Mouse (Mus musculus) C2C12 (cell line): ENCODE results near the gene Ngf. TPM values are rescaled to one million over a fixed set of nuclear protein-coding genes. Genes with fewer than 3 reads are reported as not detected.

ENCODE experiments used
- H3K27me3 ChIP-seq: one replicate; pipeline ENCODE4 v1.6.1; 2011; ENCODE audit not compliant: control insufficient read depth, insufficient read depth, insufficient read length
- H3K36me3 ChIP-seq: one replicate; pipeline ENCODE4 v1.6.1; 2011; ENCODE audit not compliant: control insufficient read depth, insufficient read depth
- H3K4me3 ChIP-seq: one replicate; pipeline ENCODE4 v1.5.1; 2011; ENCODE audit warnings: mild to moderate bottlenecking, control low read depth; ENCODE audit not compliant: poor library complexity, insufficient read depth, severe bottlenecking
- H3K79me2 ChIP-seq: one replicate; pipeline ENCODE4 v1.6.1; 2011; ENCODE audit not compliant: control insufficient read depth, insufficient read depth
- H3K79me3 ChIP-seq: one replicate; pipeline ENCODE4 v1.6.1; 2011; ENCODE audit warnings: low read depth, control low read depth
- H3ac ChIP-seq: one replicate; pipeline ENCODE3; 2011; ENCODE audit warnings: low read depth; ENCODE audit not compliant: control insufficient read depth, insufficient read length
- CEBPB ChIP-seq: IDR thresholded peaks from one replicate; pipeline ENCODE4 v1.6.1; 2011; ENCODE audit warnings: low read depth, mild to moderate bottlenecking, control low read depth, moderate library complexity
- CTCF ChIP-seq: IDR thresholded peaks from one replicate; pipeline ENCODE4 v1.5.1; 2011; ENCODE audit not compliant: control insufficient read depth, insufficient read depth, insufficient read length
- FOSL1 ChIP-seq: IDR thresholded peaks from one replicate; pipeline ENCODE4 v1.8.0; 2011; ENCODE audit warnings: mild to moderate bottlenecking, low read length; ENCODE audit not compliant: poor library complexity, insufficient read depth, severe bottlenecking
- MAX ChIP-seq: IDR thresholded peaks from one replicate; pipeline ENCODE4 v1.6.1; 2011; ENCODE audit warnings: mild to moderate bottlenecking, control low read depth
- MYOD1 ChIP-seq: IDR thresholded peaks from one replicate; pipeline ENCODE4 v1.6.1; 2011; ENCODE audit warnings: low read depth; ENCODE audit not compliant: control insufficient read depth, insufficient read length
- MYOG ChIP-seq: IDR thresholded peaks from one replicate; pipeline ENCODE4 v1.6.1; 2011; ENCODE audit not compliant: control insufficient read depth, insufficient read length; ENCODE audit errors: extremely low read depth
- USF1 ChIP-seq: IDR thresholded peaks from one replicate; pipeline ENCODE4 v1.6.1; 2011; ENCODE audit warnings: low read depth, mild to moderate bottlenecking, control low read depth, moderate library complexity
- polyA plus RNA-seq: library from polyadenylated mRNA; unstranded; fragments of >200 nt; fragmentation: generic; extraction: Trizol; gene quantifications from one replicate; pipeline ENCODE4 v1.2.1, GENCODE M21; 2012; ENCODE audit warnings: missing spikeins

Gene Ngf
- polyA plus RNA-seq, 1 experiment = 115 TPM

- Histone ChIP-seq H3K79me3 (no peaks in the 10 kb centered on the region), H3K79me2 (no peaks in the 10 kb centered on the region), H3K4me3 (no peak overlapping the region), H3K36me3 (no peaks in the 10 kb centered on the region), H3K27me3 (no peaks in the 10 kb centered on the region), H3ac (no peak overlapping the region)
- TF ChIP-seq MYOD1 (no peak), USF1 (no peak), MYOG (no peak), MAX (no peak), CEBPB (no peak), FOSL1 (no peak), CTCF (no peak)
Observed at GRCm38 (mm10) chr3:102460986-102461385, 8.7 kb upstream of the Ngf start.

DNA sequence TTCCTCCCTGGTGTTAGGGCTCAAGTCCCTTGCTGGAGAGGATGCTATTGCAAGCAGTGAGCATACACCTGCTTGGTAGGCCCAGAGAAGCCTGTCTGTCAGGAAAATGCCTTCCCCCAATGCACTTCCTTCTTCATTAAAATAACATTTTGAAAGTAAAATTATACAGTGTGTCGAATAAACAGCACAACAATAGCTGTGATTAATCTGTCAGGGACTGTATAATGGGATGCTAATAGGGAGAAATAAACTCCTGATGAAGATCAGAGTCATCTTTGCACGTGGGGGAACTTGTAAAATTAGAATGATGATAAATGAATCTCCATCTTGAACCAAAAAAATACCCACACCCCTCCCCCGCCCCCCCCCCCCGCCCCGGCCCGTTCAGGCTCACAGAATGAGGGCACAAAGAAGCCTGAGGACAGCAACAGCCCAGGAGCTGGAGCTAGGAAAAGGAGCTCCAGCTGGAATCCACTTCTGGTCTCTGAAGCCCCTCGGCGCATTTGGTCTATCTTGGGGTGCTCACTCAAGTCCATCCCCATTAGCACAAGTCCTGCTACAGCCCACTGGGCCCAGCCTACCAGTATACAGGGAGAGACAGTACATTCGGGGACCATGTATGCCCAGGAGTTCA lies 6.9 kb upstream of the Ngf start:
- H3K36me3 ChIP-seq = no peaks in the 10 kb centered on the region
- no peak overlapping the region for H3K4me3 ChIP-seq
- H3ac ChIP-seq = no peak overlapping the region
- no peaks in the 10 kb centered on the region for H3K27me3 ChIP-seq
- H3K79me3 ChIP-seq = no peaks in the 10 kb centered on the region
- no peaks in the 10 kb centered on the region for H3K79me2 ChIP-seq
- TF ChIP-seq FOSL1 (no peak), MYOD1 (no peak), CTCF (no peak), MAX (no peak)

GRCm38 (mm10) chr3:102463339-102463738 lies 6.4 kb upstream of the Ngf start:
- Histone ChIP-seq H3K79me3 (no peaks in the 10 kb centered on the region), H3K27me3 (no peaks in the 10 kb centered on the region), H3ac (no peak overlapping the region), H3K79me2 (no peaks in the 10 kb centered on the region), H3K4me3 (no peak overlapping the region), H3K36me3 (no peaks in the 10 kb centered on the region)
- TF ChIP-seq CTCF (no peak), USF1 (no peak), MAX (no peak), FOSL1 (no peak), MYOD1 (no peak)

GRCm38 (mm10) chr3:102466587-102466986 lies 3.1 kb upstream of the Ngf start:
- Histone ChIP-seq H3K4me3 (no peak overlapping the region), H3K79me3 (peaks cover 17% of the 10 kb centered on the region), H3ac (no peak overlapping the region), H3K27me3 (no peaks in the 10 kb centered on the region), H3K79me2 (peaks cover 20% of the 10 kb centered on the region), H3K36me3 (no peaks in the 10 kb centered on the region)
- no peak for TF ChIP-seq MYOG
- TF ChIP-seq FOSL1 = no peak
- TF ChIP-seq CTCF = peak; percentile 58

GRCm38 (mm10) chr3:102467121-102467520 lies 2.6 kb upstream of the Ngf start:
- H3K27me3 ChIP-seq = no peaks in the 10 kb centered on the region
- TF ChIP-seq USF1 (no peak), MYOD1 (no peak), CEBPB (no peak), CTCF (no peak), FOSL1 (no peak), MYOG (no peak), MAX (no peak)

DNA sequence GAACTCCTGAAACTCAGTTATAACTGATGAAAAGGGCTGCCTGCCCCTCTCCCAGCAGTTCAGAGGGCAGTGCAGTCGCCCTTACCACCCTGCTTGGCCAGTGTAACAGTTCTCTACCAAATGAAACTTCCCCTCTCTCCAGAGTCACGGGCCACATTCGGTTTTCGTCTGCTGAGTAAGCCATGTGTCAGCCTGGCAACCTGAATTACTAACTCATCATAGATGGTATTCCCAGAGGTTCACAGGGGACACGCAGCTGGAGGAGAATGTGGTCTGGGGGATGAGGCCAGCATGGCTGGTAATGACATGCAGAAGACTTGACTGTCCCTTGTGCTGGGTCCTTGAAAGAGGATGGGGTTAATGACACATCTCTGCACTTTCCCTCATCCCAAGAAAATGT lies 1.5 kb downstream of the Ngf start:
- peaks cover 64% of the 10 kb centered on the region for H3K79me2 ChIP-seq
- TF ChIP-seq MYOD1 (peak; percentile 49), CEBPB (no peak), MAX (peak; percentile 60)
- H3K4me3 ChIP-seq = peak overlapping the region; percentile 62
- H3K79me3 ChIP-seq = peaks cover 55% of the 10 kb centered on the region
- no peaks in the 10 kb centered on the region for H3K27me3 ChIP-seq
- peak overlapping the region; percentile 16 for H3ac ChIP-seq
- H3K36me3 ChIP-seq = peaks cover 7% of the 10 kb centered on the region

More at GRCm38 (mm10) chr3:102467121-102467520, 2.6 kb upstream of the Ngf start:
- H3K36me3 ChIP-seq = no peaks in the 10 kb centered on the region
- peaks cover 26% of the 10 kb centered on the region for H3K79me2 ChIP-seq
- no peak overlapping the region for H3ac ChIP-seq
- no peak overlapping the region for H3K4me3 ChIP-seq
- H3K79me3 ChIP-seq = peaks cover 23% of the 10 kb centered on the region

DNA sequence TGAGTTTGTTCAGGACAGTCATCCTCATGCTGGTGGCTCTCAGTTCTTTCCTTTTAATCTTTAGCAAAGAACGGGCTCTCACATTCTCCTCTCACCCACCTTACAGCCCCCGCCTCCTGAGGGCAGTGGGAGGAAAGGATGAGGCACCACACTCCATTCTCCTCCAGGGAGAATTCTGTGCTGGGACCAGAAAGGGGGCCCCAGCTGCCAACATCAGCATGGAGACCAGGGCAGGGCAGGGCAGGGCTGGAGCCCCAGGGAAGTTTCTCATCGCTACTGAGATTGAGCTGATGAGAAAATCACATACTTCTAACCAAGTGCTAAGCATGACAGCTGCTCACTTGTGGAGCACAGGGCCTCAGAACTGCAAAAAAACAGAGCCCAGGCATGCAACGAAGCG lies 2.1 kb downstream of the Ngf start:
- TF ChIP-seq FOSL1 = no peak
- TF ChIP-seq CTCF = no peak
- TF ChIP-seq USF1 = no peak
- TF ChIP-seq MAX = no peak
- no peak for TF ChIP-seq CEBPB
- no peak for TF ChIP-seq MYOD1
- TF ChIP-seq MYOG = no peak
- Histone ChIP-seq H3K79me3 (peaks cover 60% of the 10 kb centered on the region), H3K27me3 (no peaks in the 10 kb centered on the region), H3K36me3 (peaks cover 12% of the 10 kb centered on the region), H3K4me3 (peak overlapping the region; percentile 62), H3ac (peak overlapping the region; percentile 29), H3K79me2 (peaks cover 70% of the 10 kb centered on the region)
